16 mouse cellular contexts compared by ENCODE assay signal in the genomic region with DNA sequence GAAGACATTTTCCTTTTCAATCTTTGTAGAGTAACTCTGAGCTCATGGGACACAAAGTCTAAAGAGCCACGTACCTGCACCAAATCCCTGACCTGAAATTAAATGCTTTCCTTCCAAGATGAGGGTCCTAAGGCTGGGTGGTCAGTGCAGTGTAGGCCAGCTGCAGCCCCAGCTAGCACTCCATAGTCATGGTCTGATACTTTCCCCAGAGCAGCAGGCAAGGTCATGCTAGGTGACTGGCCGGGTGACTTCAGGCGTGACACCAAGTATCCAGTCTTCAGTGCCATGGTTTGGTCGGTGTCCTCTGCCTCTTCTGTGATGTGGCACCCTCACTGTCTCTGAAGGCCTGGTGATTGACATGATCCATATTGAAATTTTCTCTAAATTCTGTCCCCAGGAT. TPM values are rescaled to one million over a fixed set of nuclear protein-coding genes. Genes with fewer than 3 reads are reported as not detected.
"Had no signal": no experiment of that assay in that cellular context is flagged by ENCODE, and none has a peak within 500 bp of the region (broad histone marks: within the 10 kb centered on the region; RNA-seq: fewer than 3 reads in every experiment).

No protein-coding gene starts in this region.

- H3K4me1 ChIP-seq: neural tube, embryonic 13.5 days; stomach, embryonic 15.5 days had no signal

- H3K4me2 ChIP-seq: neural tube, embryonic 13.5 days; neural tube, embryonic 15.5 days; stomach, embryonic 15.5 days had no signal

- H3K4me3 ChIP-seq: neural tube, embryonic 13.5 days; neural tube, embryonic 15.5 days; stomach, embryonic 15.5 days had no signal

- DNase-seq: retina, postnatal 1 day; right cerebral cortex, adult 18-20 months; right cerebral cortex, postnatal 14 days; right cerebral cortex, postnatal 25 days; right cerebral cortex, postnatal 4 days; spleen, adult 18-20 months; thymus, adult 18-20 months; thymus, adult 2 months; thymus, postnatal 14 days; thymus, postnatal 25 days; thymus, postnatal 36 days; thymus, postnatal 4 days had no signal

- H3K27ac ChIP-seq: neural tube, embryonic 13.5 days; neural tube, embryonic 15.5 days; stomach, embryonic 15.5 days; stomach, postnatal 0 days had no signal

- H3K27me3 ChIP-seq: neural tube, embryonic 13.5 days; neural tube, embryonic 15.5 days; stomach, embryonic 15.5 days had no signal

- H3K36me3 ChIP-seq: neural tube, embryonic 13.5 days; neural tube, embryonic 15.5 days; stomach, embryonic 15.5 days had no signal

- H3K9ac ChIP-seq: neural tube, embryonic 13.5 days; neural tube, embryonic 15.5 days; stomach, embryonic 15.5 days had no signal

- H3K9me3 ChIP-seq: neural tube, embryonic 13.5 days; neural tube, embryonic 15.5 days; stomach, embryonic 15.5 days had no signal

RNA-seq across cellular contexts. Expression of a gene that starts 11.4 kb away (rescaled TPM):
- polyA plus RNA-seq: neural tube, embryonic 13.5 days had no signal
